Mouse (Mus musculus) kidney, embryonic 14.5 days (tissue): Measurements from ENCODE around the gene Gtf2f1. TPM values are rescaled to one million over a fixed set of nuclear protein-coding genes. Genes with fewer than 3 reads are reported as not detected.

Source experiments
- ATAC-seq: fragments of 200-750 bp; cut with Nextera tagmentation; 2 replicates; pipeline ENCODE4 v1.8.0; 2017; ENCODE audit warnings: moderate number of reproducible peaks, mild to moderate bottlenecking, moderate TSS enrichment, moderate library complexity; ENCODE audit not compliant: low FRiP score, low TSS enrichment
- H3K27ac ChIP-seq: fragments of 300-500 bp; sonication (generic); 2 replicates; pipeline ENCODE4 v1.5.1; 2014; ENCODE audit warnings: low read depth, mild to moderate bottlenecking, low read length, moderate library complexity, mixed read lengths
- H3K27me3 ChIP-seq: fragments of 300-500 bp; sonication (generic); 2 replicates; pipeline ENCODE4 v1.6.1; 2014; ENCODE audit warnings: mild to moderate bottlenecking, low read length; ENCODE audit not compliant: control insufficient read depth, insufficient read depth
- H3K36me3 ChIP-seq: fragments of 300-500 bp; sonication (generic); 2 replicates; pipeline ENCODE4 v1.6.1; 2014; ENCODE audit warnings: low read length, mixed read lengths; ENCODE audit not compliant: control insufficient read depth, insufficient read depth
- H3K4me1 ChIP-seq: fragments of 300-500 bp; sonication (generic); 2 replicates; pipeline ENCODE4 v1.6.1; 2014; ENCODE audit warnings: low read length, mixed read lengths; ENCODE audit not compliant: control insufficient read depth, insufficient read depth
- H3K4me2 ChIP-seq: fragments of 300-500 bp; sonication (generic); replicated peaks from 2 replicates; pipeline ENCODE4 v1.6.1; 2014; ENCODE audit warnings: low read depth, mild to moderate bottlenecking, low read length
- H3K4me3 ChIP-seq: fragments of 300-500 bp; sonication (generic); 2 replicates; pipeline ENCODE4 v1.5.1; 2014; ENCODE audit warnings: mild to moderate bottlenecking, low read length
- H3K9ac ChIP-seq: fragments of 300-500 bp; sonication (generic); 2 replicates; pipeline ENCODE4 v1.6.1; 2014; ENCODE audit warnings: low read depth, mild to moderate bottlenecking, low read length, moderate library complexity
- H3K9me3 ChIP-seq: fragments of 300-500 bp; sonication (generic); 2 replicates; pipeline ENCODE4 v1.6.1; 2016; ENCODE audit warnings: low read length; ENCODE audit not compliant: control insufficient read depth
- WGBS: fragments of 180-500 bp; shearing (Covaris S2); extraction: QIAGEN DNeasy Blood & Tissue Kit; methylation state at CpG from one replicate; pipeline ENCODE4 v1.1.7; 2014; 5-methylcytosine and 5-hydroxymethylcytosine counted together
- polyA plus RNA-seq: library from polyadenylated mRNA; unstranded; fragments of >200 nt; fragmentation: Nextera tagmentation; extraction: Ambion mirVana; gene quantifications from 2 replicates; pipeline ENCODE4 v1.2.1, GENCODE M21; 2014

Gtf2f1 gene
- polyA plus RNA-seq, 1 experiment from 2014 or later, result 65.6 TPM

DNA sequence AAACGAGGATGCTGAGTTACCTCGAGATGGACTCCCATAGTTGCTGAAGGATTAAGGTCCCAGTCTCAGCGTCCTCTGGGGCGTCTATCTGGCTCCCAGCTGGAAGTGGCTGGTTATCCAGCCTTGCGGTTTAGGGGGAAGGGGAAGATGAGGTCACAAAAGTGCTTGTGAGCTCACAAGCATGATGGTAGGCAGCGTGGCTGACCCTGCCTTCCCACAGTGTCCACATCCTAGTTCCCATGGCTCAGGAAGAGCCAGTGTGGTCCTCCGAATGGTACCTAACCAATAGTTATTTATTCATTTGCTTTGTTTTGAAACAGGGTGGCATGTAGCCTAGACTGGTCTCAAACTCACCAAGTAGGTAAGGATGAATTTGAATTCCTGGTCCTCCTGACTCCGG lies 30.5 kb upstream of the Gtf2f1 start, which contains the start of gene Slc25a41:
Slc25a41 (minus strand) TSS at position 101 of the 400 bp plus-strand sequence.
- no peaks in the 10 kb centered on the region for H3K4me1 ChIP-seq
- H3K27ac ChIP-seq, result no peak within 1 kb of the TSS
- no peak within 1 kb of the TSS for H3K9ac ChIP-seq
- WGBS, result 81% methylated on average over 8 of the region's 8 CpGs
- no peak for ATAC-seq
- no peak within 1 kb of the TSS for H3K4me2 ChIP-seq
- no peak within 1 kb of the TSS for H3K4me3 ChIP-seq
- no peaks in the 10 kb centered on the region; the same call in 1 of the 2 replicates for H3K36me3 ChIP-seq
- no peaks in the 10 kb centered on the region for H3K9me3 ChIP-seq
- no peaks in the 10 kb centered on the region for H3K27me3 ChIP-seq

DNA sequence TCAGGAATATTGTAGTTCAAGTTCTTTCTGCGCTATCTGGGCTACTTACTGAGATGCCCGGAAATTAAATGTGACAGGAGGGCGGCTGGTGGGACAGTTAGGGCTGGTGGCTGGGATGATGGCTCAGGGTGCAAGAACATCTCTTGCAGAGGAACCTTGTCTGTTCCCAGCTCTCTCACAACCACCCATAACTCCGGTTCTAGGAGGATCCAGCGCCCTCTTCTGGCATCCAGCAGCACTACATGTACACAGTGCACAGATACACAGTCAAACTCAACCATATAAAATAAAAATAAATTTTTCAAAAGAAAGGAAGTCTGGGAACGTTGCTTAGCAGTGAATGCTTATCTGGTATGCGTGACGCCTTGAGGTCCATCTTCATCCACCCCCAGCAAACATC lies 27.9 kb upstream of the Gtf2f1 start:
- Histone ChIP-seq H3K9me3 (no peaks in the 10 kb centered on the region), H3K9ac (no peak overlapping the region), H3K36me3 (no peaks in the 10 kb centered on the region), H3K27ac (no peak overlapping the region), H3K4me3 (no peak overlapping the region), H3K4me1 (no peaks in the 10 kb centered on the region), H3K4me2 (no peak overlapping the region), H3K27me3 (no peaks in the 10 kb centered on the region)
- WGBS, result 46% methylated on average over 8 of the region's 8 CpGs
- no peak for ATAC-seq

DNA sequence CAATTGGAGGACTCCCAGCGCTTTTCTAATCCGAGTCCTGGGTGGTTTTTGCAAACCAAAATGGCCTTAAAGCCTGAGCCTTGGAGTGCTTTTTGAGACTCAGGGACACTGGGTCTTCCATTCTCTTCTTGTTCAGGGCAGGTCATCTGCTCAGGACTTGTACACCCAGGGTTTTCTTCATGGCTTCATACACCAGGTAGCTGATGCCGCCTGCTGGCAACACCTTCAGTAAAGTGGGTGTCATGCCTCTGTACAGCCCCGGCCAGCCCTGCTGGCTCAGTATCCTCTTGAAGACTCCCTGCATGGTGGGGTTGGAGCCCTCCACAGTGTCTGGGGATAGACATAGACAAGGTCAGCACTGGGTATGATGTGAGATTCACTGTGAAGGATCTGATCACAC lies 21.8 kb upstream of the Gtf2f1 start:
- Histone ChIP-seq H3K27ac (no peak overlapping the region; the same call in 1 of the 2 replicates), H3K4me3 (no peak overlapping the region; the same call in 1 of the 2 replicates), H3K36me3 (peaks cover 13% of the 10 kb centered on the region), H3K4me2 (peak overlapping the region; percentile 50; the same call in 1 of the 2 replicates), H3K9ac (no peak overlapping the region), H3K9me3 (no peaks in the 10 kb centered on the region), H3K4me1 (peaks cover 15% of the 10 kb centered on the region), H3K27me3 (no peaks in the 10 kb centered on the region)
- 81% methylated on average over 4 of the region's 4 CpGs for WGBS
- ATAC-seq, result no peak

DNA sequence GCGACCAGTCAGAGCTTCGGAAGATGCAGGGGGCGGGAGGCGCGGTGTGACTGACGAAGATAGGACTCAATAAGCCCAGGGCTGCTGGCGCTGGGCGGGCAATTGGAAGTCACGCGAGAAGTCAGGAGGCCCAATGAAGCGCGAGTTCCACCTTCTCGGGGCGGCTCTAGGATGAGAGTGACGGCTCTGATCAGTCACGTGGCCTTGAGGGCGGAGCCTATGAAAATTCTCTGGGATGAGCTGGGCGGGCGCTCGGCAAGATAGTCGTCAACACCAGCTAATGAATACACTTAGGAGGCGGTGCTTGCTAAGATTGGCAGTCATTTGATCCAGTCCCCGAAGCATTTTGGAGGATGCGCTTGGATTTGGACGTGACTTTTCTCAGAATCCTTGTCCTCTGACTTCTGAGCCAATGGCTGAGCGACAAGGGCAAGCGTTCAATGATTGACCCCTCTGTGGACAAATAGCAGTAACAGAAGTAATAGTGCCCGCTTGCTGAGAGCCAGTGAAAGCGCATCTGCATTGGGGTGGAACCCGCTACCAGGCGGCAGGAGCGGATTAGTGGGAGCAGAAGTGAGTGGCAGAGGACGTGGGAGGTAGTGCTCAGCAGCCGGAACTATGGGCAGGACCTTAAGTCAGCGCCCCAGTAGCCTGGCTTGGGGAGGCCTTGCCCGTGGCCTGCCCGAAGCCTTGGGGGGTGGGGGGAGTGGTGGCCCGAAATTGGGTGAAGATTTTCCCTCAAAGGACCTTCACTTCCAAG lies 20.8 kb upstream of the Gtf2f1 start:
- WGBS, result under 1% methylated on average over 38 of the region's 38 CpGs
- H3K9ac ChIP-seq, result peak overlapping the region; percentile 100
- H3K4me3 ChIP-seq, result peak overlapping the region; percentile 71
- peak overlapping the region; percentile 82 for H3K27ac ChIP-seq
- no peaks in the 10 kb centered on the region for H3K9me3 ChIP-seq
- H3K36me3 ChIP-seq, result peaks cover 23% of the 10 kb centered on the region
- ATAC-seq, result peak; percentile 96
- H3K27me3 ChIP-seq, result no peaks in the 10 kb centered on the region
- peaks cover 15% of the 10 kb centered on the region for H3K4me1 ChIP-seq
- peak overlapping the region; percentile 50 for H3K4me2 ChIP-seq

DNA sequence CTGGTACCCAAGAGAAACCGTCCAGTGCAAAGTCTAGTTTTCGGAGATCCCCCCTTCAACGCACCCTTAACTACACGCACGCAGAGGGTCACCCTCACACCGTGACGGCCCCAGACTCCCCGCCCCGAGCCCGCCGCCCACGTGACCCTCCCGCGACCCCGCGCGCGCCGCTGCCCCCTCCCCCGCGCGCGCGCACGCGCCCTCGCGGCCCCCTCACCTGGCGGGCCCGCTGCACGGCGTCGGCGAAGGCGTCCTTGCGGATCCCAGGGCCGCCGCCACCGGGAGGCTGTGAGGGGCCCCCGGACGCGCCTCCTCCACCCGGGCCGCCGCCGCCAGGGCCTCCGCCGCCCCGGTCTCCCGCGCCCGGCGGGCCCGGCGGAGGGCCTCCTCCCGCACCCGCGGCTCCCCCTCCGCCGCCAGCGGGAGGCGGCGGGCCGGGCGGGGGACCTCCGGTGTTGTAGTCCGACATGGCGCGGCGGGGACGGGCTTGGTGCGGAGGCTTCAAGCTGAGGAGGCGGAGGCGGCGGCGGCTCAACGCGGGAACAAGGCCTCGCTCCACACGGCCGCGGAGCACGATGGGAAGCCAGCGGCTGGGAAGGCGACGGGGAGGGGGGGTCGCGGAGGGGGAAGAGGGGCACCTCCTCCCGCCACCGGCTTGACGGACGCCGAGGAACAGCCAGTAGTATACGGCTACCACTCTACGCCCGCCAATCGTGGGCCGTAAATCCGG lies 20.0 kb upstream of the Gtf2f1 start, which contains the start of gene Khsrp:
Khsrp (minus strand) TSS at position 592 of the 730 bp plus-strand sequence.
- WGBS, result 2% methylated on average over 67 of the region's 99 CpGs
- no peaks in the 10 kb centered on the region for H3K9me3 ChIP-seq
- peak within 1 kb of the TSS; percentile 71 for H3K4me3 ChIP-seq
- peaks cover 31% of the 10 kb centered on the region for H3K36me3 ChIP-seq
- peak within 1 kb of the TSS; percentile 100 for H3K9ac ChIP-seq
- H3K27me3 ChIP-seq, result no peaks in the 10 kb centered on the region
- no peak for ATAC-seq
- H3K27ac ChIP-seq, result peak within 1 kb of the TSS; percentile 93
- H3K4me2 ChIP-seq, result peak within 1 kb of the TSS; percentile 71
- H3K4me1 ChIP-seq, result peaks cover 15% of the 10 kb centered on the region

DNA sequence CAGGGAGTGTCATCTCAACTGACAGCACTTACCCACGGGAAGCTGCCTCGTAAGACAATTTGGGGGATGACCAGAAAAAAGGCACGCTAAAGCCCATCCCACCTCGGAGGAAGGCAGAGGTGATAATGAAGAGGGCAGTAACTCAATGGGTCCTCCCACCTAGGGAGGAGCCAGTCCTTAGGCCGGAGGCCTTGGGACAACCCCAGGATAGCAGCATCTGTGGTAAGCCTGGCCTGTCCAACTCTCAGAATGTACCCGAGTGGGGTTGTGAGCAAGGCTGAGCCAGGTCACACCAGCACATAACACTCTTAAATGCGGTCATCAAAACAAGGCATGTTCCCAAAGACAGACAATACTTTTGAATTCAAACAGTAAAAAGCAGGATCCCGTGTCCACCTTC lies 18.6 kb upstream of the Gtf2f1 start:
- Histone ChIP-seq H3K9me3 (no peaks in the 10 kb centered on the region), H3K36me3 (peaks cover 45% of the 10 kb centered on the region), H3K4me3 (peak overlapping the region; percentile 71), H3K27me3 (no peaks in the 10 kb centered on the region), H3K27ac (no peak overlapping the region), H3K4me2 (peak overlapping the region; percentile 71), H3K9ac (peak overlapping the region; percentile 100), H3K4me1 (peaks cover 15% of the 10 kb centered on the region)
- ATAC-seq, result no peak
- 24% methylated on average over 8 of the region's 8 CpGs for WGBS

DNA sequence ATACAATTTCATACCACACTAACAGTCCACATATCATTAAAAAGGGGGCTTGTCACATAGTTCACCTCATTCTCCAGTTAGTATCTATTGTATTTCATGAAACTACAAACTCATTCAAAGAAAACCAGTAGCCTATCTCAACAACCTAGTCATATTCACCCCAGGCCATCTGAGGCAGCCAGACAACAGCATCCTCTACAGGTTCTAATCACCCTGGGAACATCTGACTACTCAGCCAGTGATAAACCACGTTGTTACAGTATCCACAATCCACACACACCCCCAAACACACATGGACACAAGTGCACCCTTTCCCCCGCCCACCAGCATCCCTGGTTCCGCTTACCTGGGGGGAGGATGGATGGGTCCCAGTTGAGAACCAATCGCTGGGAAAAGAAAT lies 16.4 kb upstream of the Gtf2f1 start:
- Histone ChIP-seq H3K36me3 (peaks cover 67% of the 10 kb centered on the region), H3K4me2 (no peak overlapping the region), H3K9me3 (no peaks in the 10 kb centered on the region), H3K4me3 (no peak overlapping the region), H3K27me3 (no peaks in the 10 kb centered on the region), H3K4me1 (peaks cover 14% of the 10 kb centered on the region), H3K9ac (no peak overlapping the region), H3K27ac (no peak overlapping the region)
- no peak for ATAC-seq
- WGBS, result 83% methylated on average over 4 of the region's 4 CpGs

DNA sequence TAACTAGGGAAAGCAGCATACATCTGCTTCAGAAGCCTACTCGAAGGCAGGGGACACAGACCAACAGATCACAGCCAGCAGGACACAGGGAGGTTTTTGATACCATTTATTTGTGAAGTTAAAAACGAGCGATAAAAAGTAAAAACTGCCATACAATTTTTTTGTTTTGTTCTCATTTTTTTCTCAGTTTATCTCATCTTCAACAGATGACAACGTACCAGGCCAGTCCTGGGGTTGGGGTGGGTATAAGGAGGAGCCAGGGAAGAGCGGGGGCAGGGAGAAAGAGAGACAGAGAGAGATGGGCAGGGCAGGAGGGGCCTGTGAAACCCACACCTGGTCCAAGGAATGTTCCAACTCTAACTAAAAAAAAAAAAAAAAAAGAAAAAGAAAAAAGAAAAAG lies 9.9 kb upstream of the Gtf2f1 start:
- H3K4me2 ChIP-seq, result no peak overlapping the region
- ATAC-seq, result no peak
- peaks cover 61% of the 10 kb centered on the region for H3K36me3 ChIP-seq
- no peak overlapping the region for H3K4me3 ChIP-seq
- no peaks in the 10 kb centered on the region for H3K9me3 ChIP-seq
- H3K4me1 ChIP-seq, result no peaks in the 10 kb centered on the region
- 90% methylated on average over 5 of the region's 5 CpGs for WGBS
- H3K27me3 ChIP-seq, result no peaks in the 10 kb centered on the region
- H3K27ac ChIP-seq, result no peak overlapping the region
- H3K9ac ChIP-seq, result no peak overlapping the region

DNA sequence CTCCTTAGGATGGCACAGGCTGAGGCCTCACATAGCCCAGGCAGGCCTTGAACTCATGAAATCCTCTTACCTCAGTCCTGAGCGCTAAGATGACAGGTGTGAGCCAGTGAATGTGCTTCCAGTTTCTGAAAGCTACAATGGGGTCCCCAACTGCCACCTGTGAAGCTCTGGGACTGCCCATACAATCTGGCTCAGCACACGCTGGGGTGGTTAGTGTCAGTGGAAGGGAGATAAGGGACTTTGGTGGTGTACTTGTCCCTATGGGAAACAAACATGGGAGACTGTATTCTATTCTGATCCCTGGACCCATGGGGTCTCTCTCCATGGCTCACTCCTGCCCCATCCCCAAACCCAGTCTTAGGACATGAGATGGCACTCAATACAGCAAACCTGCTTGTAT lies 8.6 kb upstream of the Gtf2f1 start:
- WGBS, result 88% methylated on average over 2 of the region's 2 CpGs
- Histone ChIP-seq H3K9me3 (no peaks in the 10 kb centered on the region), H3K27ac (no peak overlapping the region), H3K27me3 (no peaks in the 10 kb centered on the region), H3K4me2 (no peak overlapping the region), H3K9ac (no peak overlapping the region), H3K4me3 (no peak overlapping the region), H3K4me1 (no peaks in the 10 kb centered on the region), H3K36me3 (peaks cover 48% of the 10 kb centered on the region)
- no peak for ATAC-seq
